Mouse (Mus musculus) cerebellum, adult 9-10 months (tissue): ENCODE measurements around the gene Gse1.

ENCODE experiments used
- DNase-seq: peaks from one replicate; pipeline ENCODE4 v3.0.0; 2022

Gse1 gene

GRCm38 (mm10) chr8:120505082-120505511, 276.8 kb downstream of the Gse1 start:
- peak; percentile 90 for DNase-seq

- peak; percentile 63 for DNase-seq
Measured at GRCm38 (mm10) chr8:120505619-120506310, 277.5 kb downstream of the Gse1 start.

- DNase-seq = peak; percentile 56
Measured at GRCm38 (mm10) chr8:120506562-120506961, 278.3 kb downstream of the Gse1 start.

- DNase-seq = no peak
Measured at GRCm38 (mm10) chr8:120507290-120507689, 279.0 kb downstream of the Gse1 start.

- peak; percentile 46 for DNase-seq
Measured at GRCm38 (mm10) chr8:120509136-120510034, 281.1 kb downstream of the Gse1 start.

- DNase-seq = no peak
Measured at GRCm38 (mm10) chr8:120510035-120510416, 281.8 kb downstream of the Gse1 start.

- no peak for DNase-seq
Measured at GRCm38 (mm10) chr8:120510863-120511457, 282.7 kb downstream of the Gse1 start.

- DNase-seq = no peak
Measured at GRCm38 (mm10) chr8:120511737-120512136, 283.5 kb downstream of the Gse1 start.

GRCm38 (mm10) chr8:120512326-120512725, 284.1 kb downstream of the Gse1 start:
- no peak for DNase-seq

- no peak for DNase-seq
Measured at GRCm38 (mm10) chr8:120513145-120513544, 284.9 kb downstream of the Gse1 start.

- peak; percentile 70 for DNase-seq
Measured at GRCm38 (mm10) chr8:120513638-120514461, 285.6 kb downstream of the Gse1 start.

- DNase-seq = no peak
Measured at GRCm38 (mm10) chr8:120515214-120515613, 287.0 kb downstream of the Gse1 start.

- DNase-seq = no peak
Measured at GRCm38 (mm10) chr8:120515650-120516049, 287.4 kb downstream of the Gse1 start.

- DNase-seq = no peak
Measured at GRCm38 (mm10) chr8:120516182-120516755, 288.0 kb downstream of the Gse1 start.

GRCm38 (mm10) chr8:120517666-120518410, 289.6 kb downstream of the Gse1 start:
- DNase-seq = no peak

- no peak for DNase-seq
Measured at GRCm38 (mm10) chr8:120518736-120519534, 290.7 kb downstream of the Gse1 start.

GRCm38 (mm10) chr8:120520287-120520686, 292.0 kb downstream of the Gse1 start:
- DNase-seq = no peak

- DNase-seq = peak; percentile 91
Measured at GRCm38 (mm10) chr8:120520707-120521590, 292.7 kb downstream of the Gse1 start.

GRCm38 (mm10) chr8:120521591-120521965, 293.3 kb downstream of the Gse1 start:
- no peak for DNase-seq

GRCm38 (mm10) chr8:120523641-120524040, 295.4 kb downstream of the Gse1 start:
- DNase-seq = no peak
